Mouse (Mus musculus) intestine, embryonic 16.5 days (tissue): ENCODE measurements at regions not wholly inside any gene's neighbourhood (a gene's known extent, or its start where the extent isn't known, plus 50 kb on each side); places are given as distances from the start of the nearest gene placed in this dataset.

ENCODE experiments used
- ATAC-seq: fragments of 200-750 bp; cut with Nextera tagmentation; 2 replicates; pipeline ENCODE4 v1.8.0; 2017; ENCODE audit warnings: moderate TSS enrichment, moderate library complexity
- H3K27ac ChIP-seq: fragments of 300-500 bp; sonication (generic); 2 replicates; pipeline ENCODE4 v1.5.1; 2014; ENCODE audit warnings: mild to moderate bottlenecking, low read length
- H3K27me3 ChIP-seq: fragments of 300-500 bp; sonication (generic); replicated peaks from 2 replicates; pipeline ENCODE4 v1.6.1; 2014; ENCODE audit warnings: low read length, control low read depth, mixed read lengths; ENCODE audit not compliant: control insufficient read depth, insufficient read depth
- H3K36me3 ChIP-seq: fragments of 300-500 bp; sonication (generic); 2 replicates; pipeline ENCODE4 v1.6.1; 2014; ENCODE audit warnings: low read length, control low read depth; ENCODE audit not compliant: control insufficient read depth, insufficient read depth
- H3K4me1 ChIP-seq: fragments of 300-500 bp; sonication (generic); 2 replicates; pipeline ENCODE4 v1.6.1; 2014; ENCODE audit warnings: low read length, control low read depth, mixed read lengths; ENCODE audit not compliant: control insufficient read depth, insufficient read depth
- H3K4me2 ChIP-seq: fragments of 300-500 bp; sonication (generic); 2 replicates; pipeline ENCODE4 v1.6.1; 2014; ENCODE audit warnings: low read depth, low read length, control low read depth
- H3K4me3 ChIP-seq: fragments of 300-500 bp; sonication (generic); 2 replicates; pipeline ENCODE4 v1.5.1; 2014; ENCODE audit warnings: mild to moderate bottlenecking, low read length
- H3K9ac ChIP-seq: fragments of 300-500 bp; sonication (generic); 2 replicates; pipeline ENCODE4 v1.6.1; 2014; ENCODE audit warnings: low read depth, low read length
- H3K9me3 ChIP-seq: fragments of 300-500 bp; sonication (generic); 2 replicates; pipeline ENCODE4 v1.6.1; 2016; ENCODE audit warnings: low read length, control low read depth; ENCODE audit not compliant: control insufficient read depth
- WGBS: fragments of 180-500 bp; shearing (Covaris S2); extraction: QIAGEN DNeasy Blood & Tissue Kit; methylation state at CpG from one replicate; pipeline ENCODE4 v1.1.7; 2014; 5-methylcytosine and 5-hydroxymethylcytosine counted together

DNA sequence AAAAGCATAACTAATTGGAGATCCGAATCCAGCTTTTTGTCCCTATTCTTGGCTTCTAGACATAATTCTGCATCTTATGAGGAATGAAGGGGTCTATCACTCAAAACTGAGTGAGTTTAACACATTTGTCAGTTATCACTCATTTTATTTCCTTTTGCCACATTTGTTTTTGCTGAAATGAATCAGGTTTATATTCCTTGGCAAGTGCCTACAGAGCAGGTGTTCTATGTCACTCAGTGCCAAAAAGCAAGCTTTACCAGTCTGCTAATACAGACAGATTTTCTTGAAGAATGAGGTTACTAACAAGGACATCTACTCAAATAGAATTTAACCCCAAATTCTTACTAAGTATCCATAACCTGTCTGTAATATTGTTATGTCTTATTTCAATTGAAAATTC lies 751.4 kb downstream of the Hace1 start:
- no peak overlapping the region for H3K4me2 ChIP-seq
- no peak for ATAC-seq
- H3K36me3 ChIP-seq = no peaks in the 10 kb centered on the region
- H3K4me3 ChIP-seq = no peak overlapping the region
- H3K4me1 ChIP-seq = no peaks in the 10 kb centered on the region
- 73% methylated on average over 1 of the region's 1 CpGs for WGBS
- no peak overlapping the region for H3K9ac ChIP-seq
- no peaks in the 10 kb centered on the region for H3K27me3 ChIP-seq
- H3K9me3 ChIP-seq = no peaks in the 10 kb centered on the region
- H3K27ac ChIP-seq = no peak overlapping the region

- no peaks in the 10 kb centered on the region for H3K9me3 ChIP-seq
- no peak overlapping the region for H3K4me3 ChIP-seq
- no peak overlapping the region for H3K4me2 ChIP-seq
- H3K4me1 ChIP-seq = no peaks in the 10 kb centered on the region
- H3K9ac ChIP-seq = no peak overlapping the region
- no peaks in the 10 kb centered on the region for H3K36me3 ChIP-seq
- ATAC-seq = no peak
- no peak overlapping the region for H3K27ac ChIP-seq
- H3K27me3 ChIP-seq = no peaks in the 10 kb centered on the region
Observed at GRCm38 (mm10) chr10:46331599-46332283, 754.1 kb downstream of the Hace1 start.

DNA sequence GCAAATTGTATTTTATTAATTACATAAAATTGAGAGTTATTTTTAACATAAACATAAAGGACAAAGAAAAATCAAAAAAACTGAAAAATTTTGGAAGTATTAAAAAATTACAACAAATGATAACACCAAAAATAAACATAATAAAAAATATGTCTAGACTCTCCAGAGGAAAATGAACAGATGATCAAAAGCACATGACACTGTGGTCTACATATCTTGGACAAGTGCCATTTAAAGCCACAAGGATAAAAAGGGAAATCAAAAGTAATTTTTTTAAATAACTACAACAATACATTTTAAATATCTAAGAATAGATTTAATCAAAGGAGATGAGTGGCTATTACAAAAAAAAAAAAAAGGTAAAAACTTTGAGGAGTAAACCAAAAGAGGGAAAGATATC lies 755.6 kb downstream of the Hace1 start:
- H3K4me2 ChIP-seq = no peak overlapping the region
- no peaks in the 10 kb centered on the region for H3K9me3 ChIP-seq
- no peaks in the 10 kb centered on the region for H3K36me3 ChIP-seq

DNA sequence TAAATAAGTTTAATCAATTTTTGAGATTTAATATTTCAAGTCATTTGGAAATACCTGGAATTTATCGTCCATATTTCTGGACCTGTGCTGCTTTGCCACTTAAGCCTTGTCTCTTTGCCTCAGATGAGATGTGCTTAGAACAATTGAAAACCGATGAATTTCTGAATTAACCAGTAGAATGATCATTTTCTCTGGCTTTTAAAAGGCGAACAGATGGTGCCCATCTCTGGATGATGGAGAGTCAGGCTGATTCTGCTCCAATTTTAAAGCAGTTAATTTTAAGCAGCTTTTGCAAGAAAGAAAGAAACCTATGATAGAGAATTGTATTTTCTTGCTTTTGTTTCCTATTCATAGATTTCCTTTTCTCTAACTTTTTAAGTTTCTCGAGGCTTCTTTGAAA lies 767.7 kb downstream of the Hace1 start:
- no peaks in the 10 kb centered on the region for H3K27me3 ChIP-seq

More for the DNA sequence above, 755.6 kb downstream of the Hace1 start:
- Histone ChIP-seq H3K4me3 (no peak overlapping the region), H3K27ac (no peak overlapping the region), H3K4me1 (no peaks in the 10 kb centered on the region), H3K27me3 (no peaks in the 10 kb centered on the region), H3K9ac (no peak overlapping the region)
- ATAC-seq = no peak

GRCm38 (mm10) chr10:46349613-46350012 lies 772.0 kb downstream of the Hace1 start:
- 62% methylated on average over 4 of the region's 4 CpGs for WGBS

More for the DNA sequence above, 767.7 kb downstream of the Hace1 start:
- H3K36me3 ChIP-seq = no peaks in the 10 kb centered on the region
- H3K9me3 ChIP-seq = no peaks in the 10 kb centered on the region
- no peak overlapping the region for H3K9ac ChIP-seq
- H3K4me3 ChIP-seq = no peak overlapping the region
- H3K4me1 ChIP-seq = no peaks in the 10 kb centered on the region
- 75% methylated on average over 4 of the region's 4 CpGs for WGBS
- H3K4me2 ChIP-seq = no peak overlapping the region
- H3K27ac ChIP-seq = no peak overlapping the region
- ATAC-seq = no peak

GRCm38 (mm10) chr10:46350196-46350595 lies 772.6 kb downstream of the Hace1 start:
- Histone ChIP-seq H3K9ac (no peak overlapping the region), H3K4me2 (no peak overlapping the region), H3K27ac (no peak overlapping the region), H3K9me3 (no peaks in the 10 kb centered on the region), H3K4me1 (no peaks in the 10 kb centered on the region), H3K4me3 (no peak overlapping the region), H3K36me3 (no peaks in the 10 kb centered on the region), H3K27me3 (no peaks in the 10 kb centered on the region)
- no peak for ATAC-seq
- WGBS = 46% methylated on average over 2 of the region's 2 CpGs

More at GRCm38 (mm10) chr10:46349613-46350012, 772.0 kb downstream of the Hace1 start:
- H3K9ac ChIP-seq = no peak overlapping the region
- no peak for ATAC-seq
- H3K27ac ChIP-seq = no peak overlapping the region
- H3K4me3 ChIP-seq = no peak overlapping the region
- no peak overlapping the region for H3K4me2 ChIP-seq
- no peaks in the 10 kb centered on the region for H3K4me1 ChIP-seq
- no peaks in the 10 kb centered on the region for H3K9me3 ChIP-seq
- H3K36me3 ChIP-seq = no peaks in the 10 kb centered on the region
- no peaks in the 10 kb centered on the region for H3K27me3 ChIP-seq

DNA sequence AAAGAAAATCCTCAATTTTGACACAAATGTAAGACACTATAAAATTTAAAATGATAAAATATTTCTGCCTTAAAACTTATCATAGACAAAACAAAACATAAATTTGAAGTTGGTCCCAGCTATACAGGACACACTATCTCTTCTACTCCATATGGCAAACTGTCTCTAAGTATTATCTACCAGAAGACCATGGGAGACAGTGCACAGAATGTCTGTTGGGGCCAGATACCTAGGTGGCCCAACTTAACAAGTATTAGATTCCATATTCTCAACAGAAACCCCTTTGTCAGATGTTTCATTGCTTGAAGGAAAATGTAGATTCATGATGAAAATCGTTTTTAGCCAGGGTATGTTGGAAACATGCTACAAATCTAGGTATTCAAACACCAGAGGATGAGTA lies 779.1 kb downstream of the Hace1 start:
- no peak overlapping the region for H3K4me3 ChIP-seq
- H3K4me1 ChIP-seq = no peaks in the 10 kb centered on the region
- H3K9me3 ChIP-seq = no peaks in the 10 kb centered on the region
- H3K9ac ChIP-seq = no peak overlapping the region
- H3K27ac ChIP-seq = no peak overlapping the region
- H3K36me3 ChIP-seq = no peaks in the 10 kb centered on the region
- 65% methylated on average over 1 of the region's 1 CpGs for WGBS
- no peak overlapping the region for H3K4me2 ChIP-seq
- H3K27me3 ChIP-seq = no peaks in the 10 kb centered on the region
- no peak for ATAC-seq

DNA sequence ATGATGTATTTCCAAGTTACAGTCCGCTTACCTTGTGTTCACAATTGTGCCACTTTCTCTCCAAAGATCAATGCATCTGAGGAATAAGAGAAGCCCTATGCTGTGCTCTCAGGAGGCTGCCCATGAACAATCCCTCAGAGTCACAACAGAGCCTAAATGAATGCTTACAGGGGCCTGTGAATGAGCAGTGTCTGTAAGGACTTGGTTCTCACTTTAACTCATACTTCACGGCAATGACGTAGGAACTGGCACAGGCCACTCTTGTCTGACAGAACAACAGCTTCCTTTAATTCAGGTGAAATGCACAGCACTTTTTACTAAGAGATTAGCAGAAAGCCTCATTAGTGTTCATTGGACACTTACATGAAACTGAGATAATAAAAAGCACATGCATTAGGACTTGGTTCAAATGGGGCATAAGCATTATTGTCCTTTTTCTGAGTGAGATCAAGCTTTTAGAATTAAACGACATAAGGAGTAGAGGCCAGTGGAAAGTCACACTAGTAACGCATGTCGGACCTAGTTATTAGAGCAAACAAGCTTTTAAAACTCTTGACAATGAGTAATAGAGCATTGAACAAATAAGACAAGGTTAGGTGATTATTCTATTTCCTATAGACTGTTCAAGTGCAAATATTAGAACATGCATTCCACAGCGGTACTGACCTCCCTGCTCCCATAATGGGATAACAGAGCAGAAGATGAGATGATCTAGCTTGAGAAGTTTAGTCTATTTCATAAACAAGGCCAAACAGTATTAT lies 796.3 kb downstream of the Hace1 start:
- no peaks in the 10 kb centered on the region for H3K36me3 ChIP-seq
- no peak overlapping the region for H3K4me2 ChIP-seq
- 68% methylated on average over 7 of the region's 7 CpGs for WGBS
- H3K4me1 ChIP-seq = no peaks in the 10 kb centered on the region
- no peak for ATAC-seq
- H3K9me3 ChIP-seq = no peaks in the 10 kb centered on the region
- H3K27me3 ChIP-seq = no peaks in the 10 kb centered on the region
- no peak overlapping the region for H3K27ac ChIP-seq
- H3K9ac ChIP-seq = no peak overlapping the region
- no peak overlapping the region for H3K4me3 ChIP-seq

- 85% methylated on average over 3 of the region's 3 CpGs for WGBS
- H3K36me3 ChIP-seq = no peaks in the 10 kb centered on the region
- H3K9me3 ChIP-seq = no peaks in the 10 kb centered on the region
- H3K4me3 ChIP-seq = no peak overlapping the region
- no peaks in the 10 kb centered on the region for H3K27me3 ChIP-seq
- no peaks in the 10 kb centered on the region for H3K4me1 ChIP-seq
- H3K27ac ChIP-seq = no peak overlapping the region
- ATAC-seq = no peak
- H3K4me2 ChIP-seq = no peak overlapping the region
- no peak overlapping the region for H3K9ac ChIP-seq
Observed at GRCm38 (mm10) chr10:46374646-46375045, 797.0 kb downstream of the Hace1 start.
